Mouse (Mus musculus): ENCODE data around the gene Fkbp10. TPM values are rescaled to one million over a fixed set of nuclear protein-coding genes. Genes with fewer than 3 reads are reported as not detected.

The Fkbp10 gene
- total RNA-seq, 2 experiments from 2014 or later: 7.2 to 7.4 TPM

DNA sequence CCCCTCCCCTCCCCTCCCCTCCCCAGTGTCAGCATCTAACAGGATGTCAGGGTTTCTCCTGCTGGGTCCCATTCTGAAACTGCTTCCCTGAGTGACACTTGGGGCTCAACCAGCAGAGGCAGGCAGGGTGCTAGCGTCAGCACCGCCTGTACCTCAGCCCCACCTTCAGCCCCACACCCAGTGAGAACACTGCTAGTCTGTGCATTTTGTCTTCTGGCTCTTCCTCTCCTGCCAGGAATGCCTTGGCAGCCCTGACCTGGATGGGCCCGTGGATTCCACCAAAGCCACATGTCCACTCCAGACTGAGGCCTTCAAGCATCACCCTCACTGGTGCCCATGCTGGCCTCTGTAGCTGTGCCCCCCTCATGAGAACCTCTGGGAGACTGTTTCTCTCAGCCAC is 5.8 kb upstream of the Fkbp10 start:
- DNase-seq: no peak

DNA sequence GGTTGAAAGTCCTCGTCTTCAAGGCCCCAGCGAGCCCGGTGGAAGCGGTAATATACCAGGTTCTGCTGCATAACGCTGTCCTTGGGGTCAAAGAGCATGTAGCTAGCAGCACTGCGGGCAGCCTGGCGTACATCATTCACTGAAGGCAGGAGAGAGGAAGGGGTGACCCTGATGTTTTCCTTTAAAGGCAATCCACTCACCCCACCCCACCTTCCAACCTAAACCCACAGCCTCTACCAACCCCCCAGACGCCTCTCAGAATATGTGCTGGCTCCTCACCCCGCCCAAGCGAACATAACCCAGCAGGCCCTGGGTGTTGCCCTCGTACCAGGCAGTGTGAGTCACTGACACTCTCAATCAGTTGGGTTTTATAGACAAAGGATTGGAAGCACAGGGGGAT is 3.8 kb upstream of the Fkbp10 start:
- no peak for DNase-seq

DNA sequence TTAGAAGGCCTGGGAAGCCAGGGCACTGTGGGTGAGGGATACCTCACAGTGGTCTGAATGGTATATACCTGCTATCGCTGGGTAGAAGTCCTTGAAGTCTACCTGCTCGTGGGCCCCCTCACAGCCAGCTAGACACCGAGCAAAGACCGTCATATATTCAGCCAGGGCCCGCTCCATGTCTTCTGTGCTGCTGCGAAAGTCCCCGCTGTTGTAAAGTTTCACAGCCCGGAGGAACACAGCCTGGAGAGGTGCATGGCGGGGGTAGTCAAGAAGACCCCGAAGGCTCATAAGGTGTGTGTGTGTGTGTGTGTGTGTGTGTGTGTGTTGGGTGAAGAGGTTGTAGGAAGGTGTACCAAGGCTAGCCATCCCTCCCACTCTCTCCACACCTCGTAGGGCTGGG is 2.0 kb upstream of the Fkbp10 start:
- no peak for DNase-seq

DNA sequence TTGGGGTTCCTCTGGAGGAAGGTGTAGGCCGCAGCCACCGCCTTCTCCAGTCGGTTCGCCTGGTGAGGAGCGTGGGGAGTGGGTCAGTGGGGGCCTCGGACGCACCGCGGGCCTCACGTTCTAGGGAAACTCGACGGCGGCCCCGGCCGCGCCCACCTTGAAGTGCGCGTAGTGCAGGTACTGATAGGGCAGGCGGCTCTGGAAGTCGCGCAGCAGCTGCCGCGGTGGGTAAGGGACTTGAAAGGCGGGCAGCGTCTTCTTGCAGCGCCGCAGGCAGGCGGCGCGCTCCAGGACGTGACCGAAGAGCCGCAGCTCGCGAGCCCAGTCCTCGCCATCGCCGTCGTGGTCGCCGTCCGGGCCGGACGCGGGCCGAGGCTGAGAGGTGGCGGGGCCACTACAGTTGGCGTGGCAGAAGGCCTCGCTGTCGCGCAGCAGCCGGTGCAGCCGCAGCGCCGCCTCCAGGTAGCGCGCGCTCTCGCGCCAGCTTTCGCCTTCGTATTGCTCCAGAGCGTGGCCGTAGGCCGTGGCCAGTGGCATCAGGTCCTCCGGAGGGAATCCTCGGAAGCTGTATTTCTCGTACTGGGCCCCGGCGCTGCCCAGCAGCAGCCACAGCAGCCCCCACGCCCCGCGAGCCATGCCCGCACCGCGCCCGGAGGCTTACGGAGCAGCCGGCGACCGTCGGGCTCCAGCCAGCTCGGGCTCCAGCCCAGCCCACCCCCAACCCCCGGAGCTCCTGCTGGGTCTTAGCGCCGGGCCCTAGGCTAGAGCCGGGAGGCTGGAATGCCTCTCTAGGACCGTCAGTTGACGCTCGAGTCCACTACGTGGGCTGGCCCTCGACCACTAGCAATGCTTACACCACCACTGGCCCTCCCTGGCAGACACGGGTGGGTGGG is 1.2 kb upstream of the Fkbp10 start, which contains the start of gene P3h4:
TSS of gene P3h4 (minus strand) at position 816 of the 893 bp plus-strand sequence.
- peak; percentile 87 to 88 for DNase-seq

DNA sequence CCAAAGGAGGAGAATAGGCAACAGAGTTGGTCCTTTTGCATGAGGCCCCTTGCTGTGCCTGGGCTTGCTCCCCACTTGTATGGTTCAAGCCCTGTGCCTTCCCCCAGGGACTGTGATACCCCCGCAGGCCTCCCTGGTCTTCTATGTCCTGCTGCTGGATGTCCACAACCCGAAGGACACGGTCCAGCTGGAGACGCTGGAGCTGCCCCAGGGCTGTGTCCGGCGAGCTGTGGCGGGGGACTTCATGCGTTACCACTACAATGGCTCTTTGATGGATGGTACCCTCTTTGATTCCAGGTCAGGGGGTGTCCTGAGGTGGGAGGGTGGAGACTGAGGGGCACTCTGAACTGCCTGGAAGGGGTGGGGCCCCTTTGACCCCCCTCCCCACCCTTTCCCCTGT is 6.0 kb downstream of the Fkbp10 start:
- no peak for DNase-seq

DNA sequence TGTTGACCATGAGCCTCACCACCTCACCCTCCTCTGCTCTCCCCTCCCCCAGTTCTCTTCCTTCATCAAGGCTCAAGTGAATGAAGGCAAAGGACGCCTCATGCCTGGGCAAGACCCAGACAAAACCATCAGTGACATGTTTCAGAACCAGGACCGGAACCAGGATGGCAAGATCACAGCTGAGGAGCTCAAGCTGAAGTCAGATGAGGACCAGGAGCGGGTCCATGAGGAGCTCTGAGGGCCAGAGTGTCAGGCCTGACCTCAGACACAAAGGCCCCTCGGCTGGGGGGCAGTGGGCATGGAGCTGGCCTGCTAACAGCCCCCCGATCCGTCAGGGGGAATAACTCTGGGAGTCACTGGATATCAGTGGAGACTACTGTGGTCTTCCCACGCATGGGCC is 8.3 kb downstream of the Fkbp10 start:
- DNase-seq: no peak

DNA sequence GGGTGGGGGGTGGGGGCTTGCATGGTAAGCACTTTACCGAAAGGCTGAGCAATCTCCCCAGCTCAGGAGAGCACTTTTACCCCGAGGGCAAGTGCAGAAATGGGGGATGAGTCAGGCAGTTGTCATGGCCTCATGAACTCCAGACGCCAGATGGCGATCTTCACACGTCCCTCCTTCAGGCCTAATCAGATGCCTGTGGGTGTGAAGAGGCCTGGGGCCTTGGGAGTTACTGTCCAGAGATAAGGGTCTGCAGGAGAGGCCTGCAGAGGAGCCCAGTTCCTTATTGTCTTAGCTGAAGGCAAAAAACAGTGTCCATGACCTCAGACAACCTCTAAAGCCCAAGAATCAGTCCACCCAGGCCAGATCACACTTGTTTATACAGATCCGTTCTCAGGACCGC is 10.4 kb downstream of the Fkbp10 start:
- DNase-seq: peak; percentile 76 to 87

DNA sequence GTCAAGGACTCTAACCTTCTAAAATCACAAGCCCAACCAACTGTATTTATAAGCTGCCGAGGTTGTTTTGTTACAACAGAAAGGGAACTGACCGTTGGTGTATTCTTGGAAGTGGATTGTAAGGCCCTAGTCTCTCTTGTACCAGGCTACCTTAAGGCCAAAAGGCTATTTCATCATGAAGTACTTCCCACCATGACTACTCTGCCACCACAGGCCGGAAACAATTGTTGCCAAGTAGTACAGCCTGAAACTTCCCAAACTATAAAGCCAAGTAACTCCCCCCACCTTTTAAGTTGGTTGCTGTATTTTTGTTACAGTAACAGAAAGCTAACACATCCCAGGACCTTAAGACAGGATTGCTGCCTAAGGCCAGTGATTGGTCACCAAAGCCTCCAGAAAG is 11.3 kb downstream of the Fkbp10 start:
- no peak for DNase-seq

DNA sequence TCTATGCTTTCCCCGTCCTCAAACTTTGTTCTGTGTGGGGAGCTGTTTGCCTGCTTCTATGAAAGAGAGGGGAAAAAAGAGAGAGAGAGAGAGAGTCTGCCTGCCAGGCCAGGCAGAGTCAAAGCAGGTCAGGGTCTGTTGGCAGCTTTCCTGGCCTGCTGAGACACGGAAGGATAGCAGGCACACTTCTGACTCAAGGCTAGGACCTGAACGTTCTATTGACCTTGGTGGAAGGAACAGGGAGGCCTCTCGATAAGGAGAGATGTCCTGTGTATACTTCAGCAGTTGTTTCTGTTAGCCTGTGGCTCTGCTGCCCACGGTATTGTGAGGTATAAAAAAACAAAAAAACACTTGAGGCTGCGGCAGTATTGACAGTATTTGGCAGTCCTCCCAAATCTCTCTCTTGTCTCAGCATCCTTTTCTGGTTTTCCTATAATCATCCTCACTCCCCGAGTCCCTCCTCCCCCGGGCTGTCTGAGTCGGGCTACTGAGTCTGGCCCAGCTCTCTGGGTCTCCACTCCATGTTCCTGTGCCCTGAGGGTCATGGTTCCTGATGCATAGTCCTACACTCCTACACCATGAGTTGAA is 13.2 kb downstream of the Fkbp10 start:
- DNase-seq: peak; percentile 55 to 64

DNA sequence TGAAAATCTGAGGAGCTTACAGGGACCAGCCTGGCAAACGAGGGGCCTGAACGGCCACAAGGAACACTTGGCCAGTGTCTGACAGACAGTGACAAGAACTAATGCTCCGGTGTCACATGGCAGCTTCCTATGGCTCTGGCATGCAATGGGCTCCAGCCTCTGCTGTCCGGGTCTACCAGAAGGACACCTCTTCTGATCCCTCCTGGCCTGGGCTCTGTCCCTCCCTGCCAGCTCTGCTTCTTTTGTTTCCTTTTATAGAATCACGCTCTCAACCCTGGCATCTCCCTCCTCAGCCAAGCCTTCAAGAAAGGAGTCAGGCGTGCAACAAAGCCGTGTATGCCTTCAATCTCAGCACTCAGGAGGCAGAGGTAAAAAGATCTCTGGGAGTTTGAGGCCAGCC is 14.6 kb downstream of the Fkbp10 start:
- peak; percentile 54 to 74 for DNase-seq

DNA sequence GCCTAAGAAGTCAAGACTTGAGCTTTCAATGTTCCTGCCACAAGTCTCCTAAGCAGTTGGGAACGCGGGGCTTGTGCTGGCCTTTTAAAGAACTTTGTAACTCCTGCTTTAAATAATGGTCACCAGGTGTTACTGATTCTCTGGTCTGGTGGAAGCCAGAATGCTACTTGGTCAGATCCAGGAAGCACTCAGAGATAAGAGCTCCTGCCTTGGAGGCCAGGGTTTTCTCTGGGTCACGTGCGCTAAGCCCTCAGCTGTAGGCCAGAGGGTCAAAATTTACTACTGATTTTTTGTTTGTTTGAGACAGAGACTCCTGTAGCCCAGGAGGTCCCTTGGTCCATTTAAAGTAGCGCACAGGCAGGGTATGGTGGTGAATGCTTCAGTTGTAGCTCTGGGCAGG is 16.5 kb downstream of the Fkbp10 start:
- DNase-seq: no peak

DNA sequence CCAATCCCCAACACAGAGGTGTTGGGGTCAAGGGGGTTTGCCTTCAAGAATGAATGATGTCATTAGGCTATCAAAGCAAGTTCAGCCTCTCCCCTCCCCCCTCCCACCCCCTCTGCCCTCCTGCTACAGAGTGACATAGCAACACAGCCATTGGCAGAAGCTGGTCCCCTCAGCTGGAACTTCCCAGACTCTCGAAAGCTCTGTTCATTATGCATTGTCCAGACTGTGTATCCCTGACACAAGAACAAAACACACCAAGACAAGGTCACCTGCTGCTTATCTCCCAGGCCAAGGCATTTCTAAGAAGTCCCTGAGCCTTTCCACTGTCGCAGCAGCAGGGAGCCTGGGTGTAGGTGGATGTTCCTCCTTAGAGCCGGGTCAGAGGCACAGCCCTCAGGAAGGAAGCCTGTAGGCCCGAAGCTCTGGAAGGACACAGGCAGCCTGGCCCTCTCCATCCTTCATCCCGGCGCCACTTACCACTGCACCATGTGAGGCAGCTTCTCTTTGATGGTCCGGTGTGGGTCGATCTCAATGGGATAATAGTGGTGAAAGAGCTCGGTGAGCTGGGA is 20.3 kb downstream of the Fkbp10 start:
- no peak for DNase-seq

DNA sequence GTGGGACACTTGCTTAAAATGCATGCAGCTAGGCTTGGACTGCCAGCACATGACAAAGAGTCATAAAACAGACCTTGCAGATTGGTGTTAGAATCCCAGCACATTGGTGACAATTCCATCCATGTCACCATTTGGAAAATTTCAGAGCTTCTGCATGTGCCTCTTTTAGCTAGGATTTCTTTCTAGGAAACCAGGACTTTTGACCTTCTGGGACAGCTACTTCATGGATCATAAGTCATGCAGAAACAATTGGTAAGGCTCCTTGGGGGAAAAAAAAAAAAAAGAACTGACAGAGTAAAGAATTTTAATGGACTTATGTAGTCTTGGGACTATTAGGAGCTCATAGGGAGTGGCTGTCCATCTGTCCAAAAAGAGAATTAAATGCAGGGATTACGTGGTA is 22.4 kb downstream of the Fkbp10 start:
- no peak for DNase-seq

DNA sequence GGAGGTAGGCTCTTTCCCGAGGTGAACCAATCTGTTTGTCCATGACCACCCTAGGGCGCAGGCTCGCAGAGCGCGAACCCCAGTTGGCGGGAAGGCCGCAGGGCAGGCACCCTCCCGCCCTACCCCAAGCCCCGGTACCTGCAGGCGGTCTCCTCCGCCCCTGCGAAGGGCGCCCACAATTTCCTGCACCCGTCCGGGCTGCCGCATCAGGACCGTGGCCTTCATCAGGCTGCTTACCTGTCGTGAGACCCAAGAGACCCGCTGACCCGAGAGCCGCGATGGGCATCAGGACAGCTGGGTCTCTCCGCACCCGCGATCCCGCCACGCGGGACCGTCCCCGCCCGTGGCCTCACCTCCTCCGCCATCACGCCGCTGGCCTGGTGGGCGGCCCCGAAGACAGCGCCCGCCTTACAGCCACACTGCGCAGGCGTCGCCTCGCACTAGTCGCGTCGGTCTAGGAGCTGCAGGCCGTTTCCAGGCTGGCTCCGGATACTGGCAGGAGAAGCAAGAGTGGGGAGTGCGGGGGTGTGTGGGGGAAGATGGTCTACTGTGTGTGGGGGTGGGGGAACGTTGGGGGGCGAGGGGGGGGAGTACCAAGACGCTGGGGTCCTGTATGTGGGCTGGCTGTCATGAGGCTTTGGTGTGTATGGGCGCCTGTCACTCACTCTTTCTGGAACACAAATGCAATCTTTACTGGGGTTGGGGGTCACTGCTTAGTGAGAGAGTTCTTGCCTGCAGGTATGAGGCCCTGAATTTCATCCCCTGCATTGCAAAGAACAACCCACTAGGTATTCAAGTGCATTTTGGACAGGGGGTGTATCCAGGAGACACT is 25.4 kb downstream of the Fkbp10 start:
- peak; percentile 90 to 91 for DNase-seq

DNA sequence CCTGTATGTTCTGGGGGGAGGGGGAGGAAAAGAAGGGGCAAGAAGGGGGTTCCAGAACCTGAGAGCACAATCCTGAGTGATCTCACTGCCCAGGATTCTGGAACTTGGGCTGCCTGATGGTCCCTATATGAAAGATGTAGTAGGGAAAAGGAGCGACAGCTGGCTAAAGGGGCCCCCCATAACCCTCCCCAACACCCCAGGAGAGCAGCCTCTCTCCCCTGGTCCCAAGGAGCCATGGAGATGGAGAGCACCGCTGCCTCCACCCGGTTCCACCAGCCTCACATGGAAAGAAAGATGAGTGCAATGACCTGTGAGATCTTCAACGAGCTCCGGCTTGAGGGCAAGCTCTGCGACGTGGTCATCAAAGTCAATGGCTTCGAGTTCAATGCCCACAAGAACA is 26.3 kb downstream of the Fkbp10 start, which contains the start of the genes Nt5c3b and Klhl10:
TSS of gene Nt5c3b (minus strand) at position 12 of the 400 bp plus-strand sequence.
TSS of gene Klhl10 (plus strand) at position 121 of the 400 bp plus-strand sequence.
- no peak for DNase-seq

DNA sequence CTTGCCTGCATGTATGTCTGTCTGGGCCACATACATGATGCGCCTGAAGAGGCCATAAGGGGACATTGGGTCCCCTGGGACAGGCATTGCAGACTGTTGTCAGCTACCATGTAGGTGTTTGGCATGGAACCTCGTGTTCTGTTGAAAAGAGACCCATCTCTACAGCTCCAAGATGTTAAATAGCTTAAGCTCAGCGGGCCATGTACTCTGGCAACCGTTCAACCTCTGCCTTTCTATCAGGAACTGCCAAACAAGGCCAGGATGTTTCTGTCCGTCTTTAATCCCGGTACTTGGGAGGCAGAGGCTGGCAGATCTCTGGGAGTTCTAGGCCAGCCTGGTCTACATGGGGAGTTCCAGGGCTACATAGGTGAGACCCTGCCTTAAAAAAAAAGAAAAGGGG is 27.1 kb downstream of the Fkbp10 start:
- DNase-seq: no peak

DNA sequence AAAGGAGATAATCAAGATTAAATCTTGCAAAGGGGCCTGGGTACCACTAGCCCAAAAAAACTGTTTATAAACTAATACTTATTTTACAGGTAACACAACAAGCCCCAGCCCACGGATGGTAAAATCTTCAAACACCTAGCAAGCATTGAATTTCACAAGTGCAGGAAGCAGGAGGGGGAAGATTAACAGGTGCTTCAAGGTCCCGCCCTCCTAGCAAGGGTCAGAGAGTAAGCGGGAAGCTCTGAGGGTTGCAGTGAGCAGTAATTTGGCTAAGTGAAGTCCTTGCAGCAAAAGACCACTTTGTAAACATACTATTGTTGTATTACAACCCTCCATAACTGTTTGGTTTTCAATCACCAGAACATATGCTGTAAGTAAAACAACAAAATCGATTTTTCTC is 41.8 kb downstream of the Fkbp10 start:
- no peak for DNase-seq

DNA sequence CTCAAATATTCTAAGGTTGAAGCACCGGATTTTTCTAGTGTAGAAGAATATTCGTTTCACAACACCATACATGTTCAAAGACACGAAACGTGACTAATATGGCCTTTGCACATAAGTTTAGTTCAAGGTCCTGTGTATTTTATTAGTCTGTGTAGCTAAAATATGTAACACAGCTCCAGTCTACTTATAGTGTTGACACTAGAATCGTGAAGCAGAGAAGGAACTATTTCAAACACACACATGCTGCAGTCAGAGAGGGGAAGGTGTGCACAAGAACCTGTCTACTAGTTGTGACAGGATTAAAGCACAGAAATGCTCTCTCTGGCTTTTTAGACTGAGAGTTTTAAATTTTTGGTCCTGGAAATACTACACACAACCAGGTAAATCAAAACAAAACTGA is 42.2 kb downstream of the Fkbp10 start:
- DNase-seq: no peak

DNA sequence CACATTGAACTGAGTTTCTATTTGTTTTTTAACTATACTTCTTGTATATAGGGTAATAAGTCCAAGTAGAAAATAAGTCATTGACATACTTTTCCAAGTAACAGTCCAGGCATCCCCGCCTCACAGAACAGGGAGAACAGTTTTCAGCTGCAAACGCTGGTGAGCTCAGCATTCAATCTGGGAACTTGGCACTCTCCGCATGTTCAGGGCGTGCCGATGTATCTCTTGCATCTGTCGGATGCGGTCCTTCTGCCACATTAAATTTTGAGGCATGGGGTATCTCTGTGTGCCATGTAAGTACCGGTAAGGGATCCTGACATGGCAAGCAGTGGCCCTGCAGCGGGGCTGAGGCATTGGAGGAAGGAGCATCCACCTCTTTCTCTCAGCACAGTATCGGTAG is 47.2 kb downstream of the Fkbp10 start:
- no peak for DNase-seq

DNA sequence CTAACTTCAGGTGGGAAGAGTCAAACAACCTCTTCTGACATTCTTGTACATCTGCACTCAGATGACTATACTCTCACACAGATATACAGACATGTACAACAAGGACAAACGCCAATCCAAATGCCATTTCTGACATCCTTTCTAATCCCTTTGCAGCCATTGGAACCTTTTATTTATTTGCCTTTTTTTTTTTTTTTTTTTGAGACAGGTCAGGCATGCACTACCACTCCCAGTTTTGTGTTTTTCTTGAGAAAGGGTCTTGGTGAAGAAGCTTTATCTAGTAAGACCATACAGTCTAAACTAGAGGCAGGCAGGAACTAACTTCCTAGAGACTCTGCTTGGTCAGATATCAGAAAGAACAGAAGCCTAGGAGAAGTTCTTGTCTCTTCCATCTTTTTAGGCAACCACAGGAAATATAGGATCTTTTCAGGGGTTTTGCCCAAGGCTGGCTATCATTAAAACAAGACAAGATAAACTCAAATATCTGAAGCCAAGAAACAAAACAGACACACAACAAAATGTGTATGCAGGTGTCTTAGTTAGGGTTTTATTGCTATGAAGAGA is 49.8 kb downstream of the Fkbp10 start:
- DNase-seq: no peak

DNA sequence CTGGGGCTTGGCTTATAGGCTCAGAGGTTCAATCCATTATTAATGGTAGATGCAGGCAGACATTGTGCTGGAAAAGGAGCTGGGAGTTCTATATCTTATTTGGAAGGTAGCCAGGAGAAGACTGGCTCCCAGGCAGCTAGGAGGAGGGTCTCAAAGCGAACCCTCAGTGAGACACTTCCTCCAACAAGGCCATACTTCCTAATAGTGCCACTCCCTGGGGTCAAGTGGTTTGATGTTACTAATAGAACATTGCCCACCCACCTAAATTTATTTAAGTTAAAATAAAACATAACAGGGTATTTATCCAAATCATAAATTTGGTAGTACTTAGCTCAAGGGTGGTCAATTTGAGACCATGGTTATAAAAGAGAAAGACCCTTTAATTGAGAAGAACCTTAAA is 50.3 kb downstream of the Fkbp10 start:
- no peak for DNase-seq
